Mouse (Mus musculus) stomach, postnatal 0 days (tissue): ENCODE results near the gene Ifih1.

Source experiments
- CTCF ChIP-seq: IDR thresholded peaks from 2 replicates; pipeline ENCODE4 v1.5.1; 2016; ENCODE audit warnings: antibody characterized with exemption, low read depth, mild to moderate bottlenecking, moderate library complexity
- EP300 ChIP-seq: optimal IDR thresholded peaks from 2 replicates; pipeline ENCODE3; 2016; ENCODE audit warnings: antibody characterized with exemption

- TF ChIP-seq CTCF, result no peak
- TF ChIP-seq EP300, result no peak
Measured at GRCm38 (mm10) chr2:62591555-62591954, 54.5 kb downstream of the Ifih1 start.
